Comparison of ENCODE assay signal across 27 mouse cellular contexts in genomic region chr4:140709617-140710016, GRCm38 (mm10). TPM values are rescaled to one million over a fixed set of nuclear protein-coding genes. Genes with fewer than 3 reads are reported as not detected.
"Had no signal": no experiment of that assay in that cellular context is flagged by ENCODE, and none has a peak within 500 bp of the region (broad histone marks: within the 10 kb centered on the region; RNA-seq: fewer than 3 reads in every experiment).

No protein-coding gene starts in this region.

- H3K4me2 ChIP-seq: limb, embryonic 13.5 days; liver, embryonic 13.5 days; lung, embryonic 14.5 days; neural tube, embryonic 15.5 days had no signal

- H3K9ac ChIP-seq: limb, embryonic 13.5 days; liver, embryonic 13.5 days; lung, embryonic 14.5 days; neural tube, embryonic 15.5 days had no signal

- H3K9me3 ChIP-seq: limb, embryonic 10.5 days; limb, embryonic 13.5 days; liver, embryonic 13.5 days; megakaryocyte, embryonic 14.5 days; midbrain, embryonic 10.5 days; neural tube, embryonic 15.5 days had no signal

- H3K27me3 ChIP-seq: limb, embryonic 13.5 days; liver, embryonic 13.5 days; megakaryocyte, embryonic 14.5 days; neural tube, embryonic 15.5 days had no signal

- H3K4me3 ChIP-seq: layer of hippocampus, adult 2 months; limb, embryonic 10.5 days; limb, embryonic 13.5 days; liver, embryonic 13.5 days; megakaryocyte, embryonic 14.5 days; neural tube, embryonic 15.5 days had no signal

- H3K27ac ChIP-seq: kidney, postnatal 0 days; limb, embryonic 10.5 days; limb, embryonic 13.5 days; liver, embryonic 13.5 days; neural tube, embryonic 15.5 days; stomach, postnatal 0 days had no signal

- DNase-seq: kidney, adult 2 months; kidney, postnatal 25 days; layer of hippocampus, adult 9-11 months; liver; liver, embryonic 13.5 days; lung, embryonic 14.5 days; lung, postnatal 10 days; lung, postnatal 36 days; midbrain, embryonic 14.5 days; right cerebral cortex, adult 18-20 months; right cerebral cortex, postnatal 14 days; right cerebral cortex, postnatal 4 days; thymus, adult 2 months; thymus, postnatal 25 days had no signal

RNA-seq across cellular contexts. Expression of gene Padi6, which starts 32.8 kb away (rescaled TPM):
- polyA plus RNA-seq: kidney, adult 2 months; kidney, embryonic 14.5 days; large intestine, adult 2 months; limb, embryonic 10.5 days; limb, embryonic 13.5 days; liver, embryonic 13.5 days; liver, embryonic 16.5 days; lung, embryonic 14.5 days; midbrain, embryonic 14.5 days; neural tube, embryonic 11.5 days; neural tube, embryonic 15.5 days; stomach, embryonic 14.5 days; stomach, postnatal 0 days had no signal
